Mouse (Mus musculus) thymus, adult 2 months (tissue): ENCODE data around the gene Pcdh19.

Source experiments
- CTCF ChIP-seq: fragments of 200-500 bp; IDR thresholded peaks from 2 replicates; pipeline ENCODE4 v1.5.1; 2012; ENCODE audit warnings: mild to moderate bottlenecking, control low read depth, low read length, moderate library complexity, borderline replicate concordance; ENCODE audit not compliant: control insufficient read depth, poor library complexity, insufficient read depth; ENCODE audit errors: extremely low read depth
- POLR2A ChIP-seq: fragments of 200-500 bp; IDR thresholded peaks from 2 replicates; pipeline ENCODE4 v1.6.1; 2012; ENCODE audit warnings: mild to moderate bottlenecking, low read length, control low read depth, moderate library complexity; ENCODE audit not compliant: control insufficient read depth, poor library complexity, insufficient read depth; ENCODE audit errors: extremely low read depth

DNA sequence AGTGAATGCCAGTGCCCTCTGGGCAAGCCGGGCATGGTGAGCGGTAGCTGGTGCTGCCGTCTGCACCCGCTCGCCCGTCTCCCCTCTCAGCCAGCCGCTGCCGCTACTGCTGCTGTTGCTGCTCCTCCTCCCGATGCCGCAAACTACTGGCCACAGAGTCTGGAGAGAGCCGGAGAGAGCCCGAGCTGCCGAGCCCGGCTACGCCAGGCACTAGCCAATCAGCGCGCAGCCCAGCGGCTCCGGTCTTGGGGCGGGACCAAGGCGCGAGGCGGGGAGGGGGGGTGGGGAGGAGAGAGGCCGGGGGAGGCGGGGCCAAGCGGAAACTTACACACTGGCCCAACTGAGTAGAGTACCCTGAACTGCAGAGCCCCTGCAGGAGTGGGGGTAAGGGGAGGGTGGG is at the start of gene Pcdh19:
- TF ChIP-seq POLR2A = no peak
- no peak for TF ChIP-seq CTCF
